Mouse (Mus musculus): Measurements from ENCODE around the gene Adrm1. TPM values are rescaled to one million over a fixed set of nuclear protein-coding genes. Genes with fewer than 3 reads are reported as not detected.

Gene Adrm1
- 211 and 220 TPM in 2 replicates for polyA plus RNA-seq (2015; fragmentation: Nextera tagmentation; extraction: Ambion mirVana)

GRCm38 (mm10) chr2:180170806-180171521 is at the start of gene Adrm1:
Adrm1 (plus strand) TSS chr2:180171485.
- H3K27me3 ChIP-seq = no peaks in the 10 kb centered on the region
- peak within 1 kb of the TSS; percentile 90 for H3K27ac ChIP-seq
- H3K4me3 ChIP-seq = peak within 1 kb of the TSS; percentile 96
- WGBS = 5% methylated on average over 41 of the region's 41 CpGs
- peaks cover 36% of the 10 kb centered on the region for H3K36me3 ChIP-seq (ENCODE audit: poor library complexity, severe bottlenecking)
- no peaks in the 10 kb centered on the region for H3K9me3 ChIP-seq (replicated peaks)
- ATAC-seq = peak; percentile 99
- peak within 1 kb of the TSS; percentile 97 for H3K9ac ChIP-seq
- H3K4me2 ChIP-seq = peak within 1 kb of the TSS; percentile 96
- peaks cover 25% of the 10 kb centered on the region for H3K4me1 ChIP-seq

GRCm38 (mm10) chr2:180124192-180124591 is 47.1 kb upstream of the Adrm1 start:
- Histone ChIP-seq H3K27me3 (no peaks in the 10 kb centered on the region), H3K4me1 (peaks cover 36% of the 10 kb centered on the region), H3K9me3 (replicated peaks) (no peaks in the 10 kb centered on the region), H3K9ac (no peak overlapping the region), H3K36me3 (ENCODE audit: poor library complexity, severe bottlenecking) (peaks cover 9% of the 10 kb centered on the region), H3K4me3 (no peak overlapping the region), H3K27ac (no peak overlapping the region), H3K4me2 (no peak overlapping the region)
- 85% methylated on average over 2 of the region's 2 CpGs for WGBS
- ATAC-seq = no peak

GRCm38 (mm10) chr2:180126195-180126594 is 45.1 kb upstream of the Adrm1 start:
- 17% methylated on average over 4 of the region's 4 CpGs for WGBS
- Histone ChIP-seq H3K27me3 (no peaks in the 10 kb centered on the region), H3K4me2 (no peak overlapping the region), H3K9ac (no peak overlapping the region), H3K4me1 (peaks cover 28% of the 10 kb centered on the region), H3K27ac (no peak overlapping the region; the same call in 1 of the 2 replicates), H3K4me3 (no peak overlapping the region), H3K36me3 (ENCODE audit: poor library complexity, severe bottlenecking) (peaks cover 9% of the 10 kb centered on the region), H3K9me3 (replicated peaks) (no peaks in the 10 kb centered on the region)
- no peak; the same call in 1 of the 2 replicates for ATAC-seq

- 61% methylated on average over 1 of the region's 1 CpGs for WGBS
Measured at GRCm38 (mm10) chr2:180127675-180128074, 43.6 kb upstream of the Adrm1 start.

GRCm38 (mm10) chr2:180133231-180133630 is 38.1 kb upstream of the Adrm1 start:
- ATAC-seq = no peak
- Histone ChIP-seq H3K9ac (no peak overlapping the region), H3K4me2 (no peak overlapping the region), H3K27me3 (no peaks in the 10 kb centered on the region), H3K4me3 (no peak overlapping the region), H3K4me1 (no peaks in the 10 kb centered on the region), H3K27ac (no peak overlapping the region), H3K9me3 (replicated peaks) (no peaks in the 10 kb centered on the region), H3K36me3 (ENCODE audit: poor library complexity, severe bottlenecking) (peaks cover 12% of the 10 kb centered on the region)
- WGBS = 97% methylated on average over 4 of the region's 4 CpGs

More at GRCm38 (mm10) chr2:180127675-180128074, 43.6 kb upstream of the Adrm1 start:
- no peak for ATAC-seq
- Histone ChIP-seq H3K9me3 (replicated peaks) (no peaks in the 10 kb centered on the region), H3K4me1 (peaks cover 28% of the 10 kb centered on the region), H3K4me3 (no peak overlapping the region), H3K27me3 (no peaks in the 10 kb centered on the region), H3K9ac (no peak overlapping the region), H3K27ac (no peak overlapping the region), H3K36me3 (ENCODE audit: poor library complexity, severe bottlenecking) (peaks cover 9% of the 10 kb centered on the region), H3K4me2 (no peak overlapping the region)

GRCm38 (mm10) chr2:180133911-180134310 is 37.4 kb upstream of the Adrm1 start:
- no peak overlapping the region for H3K27ac ChIP-seq
- H3K36me3 ChIP-seq (ENCODE audit: poor library complexity, severe bottlenecking) = peaks cover 19% of the 10 kb centered on the region
- no peaks in the 10 kb centered on the region for H3K9me3 ChIP-seq (replicated peaks)
- no peak for ATAC-seq
- no peaks in the 10 kb centered on the region for H3K4me1 ChIP-seq
- H3K27me3 ChIP-seq = no peaks in the 10 kb centered on the region
- no peak overlapping the region for H3K9ac ChIP-seq
- H3K4me2 ChIP-seq = no peak overlapping the region
- WGBS = 91% methylated on average over 3 of the region's 3 CpGs
- no peak overlapping the region for H3K4me3 ChIP-seq

- H3K9me3 ChIP-seq (replicated peaks) = no peaks in the 10 kb centered on the region
- WGBS = 90% methylated on average over 5 of the region's 5 CpGs
Measured at GRCm38 (mm10) chr2:180135414-180135813, 35.9 kb upstream of the Adrm1 start.

GRCm38 (mm10) chr2:180146091-180146490 is 25.2 kb upstream of the Adrm1 start:
- Histone ChIP-seq H3K4me3 (no peak overlapping the region), H3K27me3 (no peaks in the 10 kb centered on the region), H3K4me2 (no peak overlapping the region), H3K36me3 (ENCODE audit: poor library complexity, severe bottlenecking) (peaks cover 90% of the 10 kb centered on the region), H3K9ac (no peak overlapping the region), H3K9me3 (replicated peaks) (no peaks in the 10 kb centered on the region), H3K27ac (no peak overlapping the region), H3K4me1 (no peaks in the 10 kb centered on the region)
- no peak for ATAC-seq
- 93% methylated on average over 2 of the region's 2 CpGs for WGBS

More at GRCm38 (mm10) chr2:180135414-180135813, 35.9 kb upstream of the Adrm1 start:
- ATAC-seq = no peak
- Histone ChIP-seq H3K27me3 (no peaks in the 10 kb centered on the region), H3K4me1 (no peaks in the 10 kb centered on the region), H3K36me3 (ENCODE audit: poor library complexity, severe bottlenecking) (peaks cover 30% of the 10 kb centered on the region), H3K9ac (no peak overlapping the region), H3K27ac (no peak overlapping the region), H3K4me2 (no peak overlapping the region), H3K4me3 (no peak overlapping the region)

GRCm38 (mm10) chr2:180147379-180147778 is 23.9 kb upstream of the Adrm1 start:
- WGBS = 88% methylated on average over 6 of the region's 6 CpGs

GRCm38 (mm10) chr2:180148551-180148950 is 22.7 kb upstream of the Adrm1 start:
- H3K36me3 ChIP-seq (ENCODE audit: poor library complexity, severe bottlenecking) = peaks cover 92% of the 10 kb centered on the region

More at GRCm38 (mm10) chr2:180147379-180147778, 23.9 kb upstream of the Adrm1 start:
- peaks cover 92% of the 10 kb centered on the region for H3K36me3 ChIP-seq (ENCODE audit: poor library complexity, severe bottlenecking)
- ATAC-seq = no peak
- no peaks in the 10 kb centered on the region for H3K27me3 ChIP-seq
- no peaks in the 10 kb centered on the region for H3K4me1 ChIP-seq
- no peak overlapping the region for H3K9ac ChIP-seq
- H3K9me3 ChIP-seq (replicated peaks) = no peaks in the 10 kb centered on the region
- no peak overlapping the region for H3K27ac ChIP-seq
- H3K4me2 ChIP-seq = no peak overlapping the region
- no peak overlapping the region for H3K4me3 ChIP-seq

GRCm38 (mm10) chr2:180154796-180155195 is 16.5 kb upstream of the Adrm1 start:
- 84% methylated on average over 3 of the region's 3 CpGs for WGBS
- H3K27ac ChIP-seq = 0 out of 2 replicates have a peak overlapping the region, but pooled peaks have one; percentile 1
- ATAC-seq = no peak

More at GRCm38 (mm10) chr2:180148551-180148950, 22.7 kb upstream of the Adrm1 start:
- Histone ChIP-seq H3K27ac (no peak overlapping the region), H3K4me3 (no peak overlapping the region), H3K4me2 (no peak overlapping the region), H3K9me3 (replicated peaks) (no peaks in the 10 kb centered on the region), H3K27me3 (no peaks in the 10 kb centered on the region), H3K4me1 (no peaks in the 10 kb centered on the region), H3K9ac (no peak overlapping the region)
- no peak for ATAC-seq
- 89% methylated on average over 9 of the region's 9 CpGs for WGBS

GRCm38 (mm10) chr2:180158627-180159026 is 12.7 kb upstream of the Adrm1 start:
- peaks cover 92% of the 10 kb centered on the region for H3K36me3 ChIP-seq (ENCODE audit: poor library complexity, severe bottlenecking)
- no peak overlapping the region for H3K4me3 ChIP-seq
- H3K9me3 ChIP-seq (replicated peaks) = no peaks in the 10 kb centered on the region
- no peak overlapping the region for H3K27ac ChIP-seq
- no peaks in the 10 kb centered on the region for H3K4me1 ChIP-seq
- H3K4me2 ChIP-seq = no peak overlapping the region
- WGBS = 97% methylated on average over 3 of the region's 3 CpGs
- H3K9ac ChIP-seq = no peak overlapping the region
- no peaks in the 10 kb centered on the region for H3K27me3 ChIP-seq
- no peak for ATAC-seq

More at GRCm38 (mm10) chr2:180154796-180155195, 16.5 kb upstream of the Adrm1 start:
- H3K4me2 ChIP-seq = no peak overlapping the region
- H3K9ac ChIP-seq = no peak overlapping the region
- no peaks in the 10 kb centered on the region for H3K4me1 ChIP-seq
- no peak overlapping the region for H3K4me3 ChIP-seq
- no peaks in the 10 kb centered on the region for H3K27me3 ChIP-seq
- no peaks in the 10 kb centered on the region for H3K9me3 ChIP-seq (replicated peaks)
- H3K36me3 ChIP-seq (ENCODE audit: poor library complexity, severe bottlenecking) = peaks cover 89% of the 10 kb centered on the region
